Mouse (Mus musculus) midbrain, embryonic 12.5 days (tissue): ENCODE data around the gene Casp6. TPM values are rescaled to one million over a fixed set of nuclear protein-coding genes. Genes with fewer than 3 reads are reported as not detected.
A peak's percentile ranks its signal among the peaks of the same experiment; 100 is the strongest.

Source experiments
- ATAC-seq: fragments of 200-750 bp; cut with Nextera tagmentation; 2 replicates; pipeline ENCODE4 v1.8.0; 2017; ENCODE audit warnings: low read depth, moderate TSS enrichment, moderate library complexity; ENCODE audit not compliant: low FRiP score
- H3K27ac ChIP-seq: fragments of 300-500 bp; sonication (generic); replicated peaks from 2 replicates; pipeline ENCODE4 v1.5.1; 2016; ENCODE audit warnings: mild to moderate bottlenecking
- H3K27me3 ChIP-seq: fragments of 300-500 bp; sonication (generic); 2 replicates; pipeline ENCODE4 v1.6.1; 2016; ENCODE audit warnings: mild to moderate bottlenecking
- H3K36me3 ChIP-seq: fragments of 300-500 bp; sonication (generic); 2 replicates; pipeline ENCODE4 v1.6.1; 2016
- H3K4me1 ChIP-seq: fragments of 300-500 bp; sonication (generic); 2 replicates; pipeline ENCODE4 v1.6.1; 2016
- H3K4me2 ChIP-seq: fragments of 300-500 bp; sonication (generic); replicated peaks from 2 replicates; pipeline ENCODE4 v1.6.1; 2016; ENCODE audit warnings: mild to moderate bottlenecking, moderate library complexity
- H3K4me3 ChIP-seq: fragments of 300-500 bp; sonication (generic); 2 replicates; pipeline ENCODE4 v1.5.1; 2016; ENCODE audit warnings: mild to moderate bottlenecking
- H3K9ac ChIP-seq: fragments of 300-500 bp; sonication (generic); replicated peaks from 2 replicates; pipeline ENCODE4 v1.6.1; 2016; ENCODE audit warnings: mild to moderate bottlenecking, moderate library complexity
- H3K9me3 ChIP-seq: fragments of 300-500 bp; sonication (generic); 2 replicates; pipeline ENCODE4 v1.6.1; 2016; ENCODE audit warnings: mild to moderate bottlenecking
- WGBS: fragments of 180-500 bp; shearing (Covaris S2); methylation state at CpG from one replicate; pipeline ENCODE4 v1.1.7; 2016; 5-methylcytosine and 5-hydroxymethylcytosine counted together
- polyA plus RNA-seq: library from polyadenylated mRNA; unstranded; fragments of >200 nt; fragmentation: Nextera tagmentation; extraction: Ambion mirVana; gene quantifications from 2 replicates; pipeline ENCODE4 v1.2.1, GENCODE M21; 2016

Casp6 gene
- polyA plus RNA-seq, 1 experiment from 2014 or later = 56.3 TPM

DNA sequence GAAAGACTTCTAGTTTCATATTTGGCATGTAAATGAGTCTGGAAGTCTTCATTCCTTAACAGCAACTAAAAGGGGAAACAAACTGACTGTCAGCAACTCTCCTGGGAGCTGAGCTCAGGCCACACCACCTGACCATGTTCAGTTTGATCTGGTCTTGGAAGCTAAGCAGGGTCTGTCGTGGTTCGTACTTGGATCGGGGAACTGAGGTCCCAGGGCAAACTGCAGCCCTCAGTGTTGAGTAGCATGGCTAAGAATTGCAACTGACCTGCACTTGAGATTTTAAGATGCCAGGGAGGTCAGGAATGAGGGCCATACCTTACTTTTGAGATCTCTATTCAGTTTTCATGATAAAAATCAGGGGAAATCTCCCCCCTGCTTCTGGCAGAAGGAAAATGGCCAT is 24.6 kb downstream of the Casp6 start:
- Histone ChIP-seq H3K27me3 (no peaks in the 10 kb centered on the region), H3K27ac (no peak overlapping the region), H3K4me2 (no peak overlapping the region), H3K9me3 (peaks cover 3% of the 10 kb centered on the region; the same call in 1 of the 2 replicates), H3K4me1 (no peaks in the 10 kb centered on the region), H3K36me3 (no peaks in the 10 kb centered on the region), H3K4me3 (no peak overlapping the region), H3K9ac (no peak overlapping the region)
- WGBS = 86% methylated on average over 3 of the region's 3 CpGs
- no peak for ATAC-seq

DNA sequence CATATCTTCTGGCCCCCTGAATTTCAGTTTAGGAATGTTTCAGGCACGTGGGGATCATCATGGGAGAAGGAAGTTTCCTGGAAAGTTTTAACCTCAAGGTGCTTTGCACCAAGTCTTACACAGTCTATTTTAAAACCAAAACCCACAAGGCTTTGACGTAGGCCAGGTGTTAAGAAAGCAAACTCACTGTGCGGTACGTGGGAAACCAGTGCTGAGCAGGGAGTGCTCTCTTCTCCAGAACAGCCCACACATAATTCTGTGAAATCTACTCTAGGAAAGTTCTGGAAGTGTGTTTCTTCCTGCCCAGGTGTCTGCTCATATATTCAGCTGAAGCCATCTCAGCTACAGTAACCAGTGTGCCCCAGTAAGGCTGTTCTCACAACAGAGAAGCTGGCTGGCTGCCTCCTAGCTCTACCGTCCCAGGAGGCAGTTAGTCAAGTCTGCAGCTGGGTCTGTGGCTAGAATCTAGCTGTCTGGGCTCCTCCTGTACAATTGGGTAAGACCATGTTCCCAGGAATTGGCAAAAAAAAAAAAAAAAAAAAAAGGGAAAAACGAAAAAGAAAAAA is 29.1 kb downstream of the Casp6 start:
- Histone ChIP-seq H3K4me3 (no peak overlapping the region), H3K36me3 (no peaks in the 10 kb centered on the region), H3K9me3 (no peaks in the 10 kb centered on the region), H3K4me1 (no peaks in the 10 kb centered on the region), H3K4me2 (no peak overlapping the region), H3K27me3 (no peaks in the 10 kb centered on the region), H3K9ac (no peak overlapping the region), H3K27ac (no peak overlapping the region)
- no peak for ATAC-seq
- 77% methylated on average over 6 of the region's 6 CpGs for WGBS

DNA sequence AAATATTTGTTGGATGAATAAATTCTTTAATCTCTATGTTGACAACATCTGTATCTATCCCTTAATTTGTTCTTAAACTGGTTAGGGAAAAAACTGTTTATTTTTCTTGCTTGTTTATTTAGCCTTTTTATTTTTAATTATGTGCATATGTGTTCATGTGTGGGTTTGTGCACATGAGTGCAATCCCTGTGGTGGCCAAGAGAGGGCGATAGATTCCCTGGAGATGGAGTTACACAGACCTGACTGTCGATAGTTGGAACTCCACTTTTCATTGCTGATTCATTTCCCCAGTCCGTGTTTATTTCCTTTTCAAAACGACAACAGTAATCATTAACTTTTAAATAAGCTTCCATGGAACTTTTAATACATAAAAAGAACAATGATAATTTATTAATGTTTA is 31.2 kb downstream of the Casp6 start:
- no peak overlapping the region for H3K9ac ChIP-seq
- no peaks in the 10 kb centered on the region for H3K9me3 ChIP-seq
- H3K4me2 ChIP-seq = no peak overlapping the region
- no peak overlapping the region for H3K27ac ChIP-seq
- ATAC-seq = no peak
- no peak overlapping the region for H3K4me3 ChIP-seq
- no peaks in the 10 kb centered on the region for H3K36me3 ChIP-seq
- no peaks in the 10 kb centered on the region for H3K27me3 ChIP-seq
- 50% methylated on average over 4 of the region's 4 CpGs for WGBS
- H3K4me1 ChIP-seq = peaks cover 3% of the 10 kb centered on the region; the same call in 1 of the 2 replicates

DNA sequence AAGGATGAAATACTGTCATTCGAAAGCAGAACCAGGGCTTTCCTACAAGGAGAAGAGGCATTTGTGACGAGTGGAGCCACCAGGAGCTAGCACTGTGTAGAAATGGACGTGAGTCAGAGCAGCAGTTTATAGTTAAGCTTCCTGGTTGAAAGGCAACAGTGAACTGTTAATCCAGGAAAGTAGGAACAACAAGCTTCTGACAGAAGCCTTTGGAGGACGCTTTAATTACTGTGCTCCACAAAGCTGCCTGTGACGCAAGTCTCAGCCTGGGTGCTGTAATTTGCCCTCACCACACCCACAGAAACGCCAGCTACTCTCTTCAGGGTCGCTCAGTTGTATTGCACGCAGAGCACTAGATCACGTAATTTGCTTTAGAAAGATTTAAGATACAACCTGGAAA is 35.3 kb downstream of the Casp6 start:
- Histone ChIP-seq H3K9me3 (no peaks in the 10 kb centered on the region), H3K27me3 (no peaks in the 10 kb centered on the region), H3K36me3 (no peaks in the 10 kb centered on the region), H3K9ac (no peak overlapping the region), H3K4me2 (no peak overlapping the region), H3K27ac (no peak overlapping the region), H3K4me1 (peaks cover 3% of the 10 kb centered on the region; the same call in 1 of the 2 replicates), H3K4me3 (no peak overlapping the region)
- 54% methylated on average over 9 of the region's 9 CpGs for WGBS
- ATAC-seq = no peak

DNA sequence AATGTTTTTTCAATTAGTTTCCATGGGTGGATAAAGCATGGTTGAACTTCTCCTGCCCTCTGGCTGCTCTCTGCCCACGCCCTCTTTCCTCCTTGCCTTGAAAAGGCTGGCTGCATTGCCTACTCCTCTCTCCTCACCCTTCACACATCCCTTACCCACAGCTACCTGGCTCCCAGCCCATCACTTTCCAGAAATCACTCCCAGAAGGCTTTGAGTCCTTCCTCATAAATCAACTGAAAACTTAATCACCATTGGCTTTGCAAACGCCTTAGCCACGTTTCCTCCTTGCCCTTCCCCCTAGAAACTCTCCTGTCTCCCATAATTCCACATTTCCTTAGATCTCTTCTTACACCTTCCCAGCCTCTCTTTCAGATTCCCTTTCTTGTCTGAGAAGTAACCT is 36.6 kb downstream of the Casp6 start:
- 67% methylated on average over 3 of the region's 3 CpGs for WGBS
- Histone ChIP-seq H3K36me3 (no peaks in the 10 kb centered on the region), H3K4me2 (no peak overlapping the region), H3K9me3 (no peaks in the 10 kb centered on the region), H3K27ac (no peak overlapping the region), H3K4me3 (no peak overlapping the region), H3K9ac (no peak overlapping the region), H3K27me3 (no peaks in the 10 kb centered on the region), H3K4me1 (peaks cover 3% of the 10 kb centered on the region; the same call in 1 of the 2 replicates)
- no peak for ATAC-seq

DNA sequence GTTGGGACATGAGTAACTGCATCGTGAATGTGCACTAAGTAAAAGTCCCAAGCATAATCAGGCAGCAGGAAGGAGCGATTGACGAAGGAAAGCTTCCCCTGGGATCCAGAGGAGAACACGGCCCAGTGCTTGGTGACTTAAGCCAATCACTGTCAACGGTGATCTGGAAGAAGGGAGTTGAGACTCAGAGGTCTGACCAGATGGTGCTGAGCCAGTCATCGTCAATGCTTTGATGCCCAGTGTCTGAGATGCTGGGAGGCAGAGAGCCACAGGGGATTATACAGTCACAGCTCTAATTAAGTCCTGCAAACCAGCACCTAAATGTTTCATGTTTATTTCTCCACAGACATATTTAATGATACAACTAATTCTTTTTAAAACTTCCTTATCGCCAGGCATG is 37.8 kb downstream of the Casp6 start:
- H3K4me2 ChIP-seq = no peak overlapping the region
- H3K36me3 ChIP-seq = no peaks in the 10 kb centered on the region
- no peaks in the 10 kb centered on the region for H3K27me3 ChIP-seq
- WGBS = 57% methylated on average over 7 of the region's 7 CpGs
- H3K9me3 ChIP-seq = no peaks in the 10 kb centered on the region
- H3K4me3 ChIP-seq = no peak overlapping the region
- peak; percentile 62; the same call in 1 of the 2 replicates for ATAC-seq
- H3K4me1 ChIP-seq = peaks cover 3% of the 10 kb centered on the region; the same call in 1 of the 2 replicates
- no peak overlapping the region for H3K9ac ChIP-seq
- H3K27ac ChIP-seq = no peak overlapping the region

DNA sequence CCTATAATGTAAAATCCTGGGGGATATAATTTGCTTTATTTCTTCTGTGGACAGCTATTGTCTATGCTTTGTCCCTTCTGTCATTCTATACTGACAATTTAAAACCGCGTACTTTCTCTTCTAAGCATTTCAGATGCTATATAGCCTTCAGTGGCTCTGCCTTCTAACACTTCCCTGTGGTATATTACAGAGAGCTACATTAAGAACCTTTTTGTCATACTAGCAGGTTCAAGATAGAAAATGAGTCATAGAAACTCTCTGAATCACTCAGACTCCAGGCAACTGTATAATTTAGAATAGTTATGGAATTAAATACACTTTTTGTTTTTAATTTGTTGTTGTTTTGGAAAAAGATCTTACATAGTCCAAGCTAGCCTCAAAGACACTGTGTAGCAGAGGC is 39.6 kb downstream of the Casp6 start:
- ATAC-seq = no peak
- H3K4me3 ChIP-seq = no peak overlapping the region
- H3K4me2 ChIP-seq = no peak overlapping the region
- H3K36me3 ChIP-seq = no peaks in the 10 kb centered on the region
- no peaks in the 10 kb centered on the region for H3K9me3 ChIP-seq
- H3K27me3 ChIP-seq = no peaks in the 10 kb centered on the region
- H3K9ac ChIP-seq = no peak overlapping the region
- no peak overlapping the region for H3K27ac ChIP-seq
- 95% methylated on average over 2 of the region's 2 CpGs for WGBS
- H3K4me1 ChIP-seq = peaks cover 3% of the 10 kb centered on the region; the same call in 1 of the 2 replicates

DNA sequence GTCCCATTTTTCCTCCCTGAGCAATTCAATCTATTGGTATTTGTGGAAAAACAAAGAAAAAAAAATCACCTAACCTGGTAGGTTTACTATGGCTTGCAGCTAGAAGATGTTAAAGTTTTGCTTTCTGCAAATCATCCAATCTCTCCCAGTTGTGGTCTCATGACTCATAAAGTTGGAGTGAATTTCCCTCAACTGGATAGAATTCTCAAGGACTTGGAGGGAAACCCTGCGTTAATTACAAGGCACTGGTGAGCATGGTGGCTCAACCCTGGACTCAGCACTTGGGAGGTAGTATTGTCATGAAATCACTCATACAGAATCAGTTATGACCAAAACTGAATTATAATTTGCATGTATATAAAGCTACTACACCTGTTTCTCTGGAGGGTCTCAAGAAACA is 40.1 kb downstream of the Casp6 start:
- Histone ChIP-seq H3K36me3 (no peaks in the 10 kb centered on the region), H3K4me2 (no peak overlapping the region), H3K27me3 (no peaks in the 10 kb centered on the region), H3K4me3 (no peak overlapping the region), H3K9ac (no peak overlapping the region), H3K4me1 (peaks cover 3% of the 10 kb centered on the region; the same call in 1 of the 2 replicates), H3K9me3 (no peaks in the 10 kb centered on the region), H3K27ac (no peak overlapping the region)
- WGBS = 90% methylated on average over 1 of the region's 1 CpGs
- no peak for ATAC-seq

DNA sequence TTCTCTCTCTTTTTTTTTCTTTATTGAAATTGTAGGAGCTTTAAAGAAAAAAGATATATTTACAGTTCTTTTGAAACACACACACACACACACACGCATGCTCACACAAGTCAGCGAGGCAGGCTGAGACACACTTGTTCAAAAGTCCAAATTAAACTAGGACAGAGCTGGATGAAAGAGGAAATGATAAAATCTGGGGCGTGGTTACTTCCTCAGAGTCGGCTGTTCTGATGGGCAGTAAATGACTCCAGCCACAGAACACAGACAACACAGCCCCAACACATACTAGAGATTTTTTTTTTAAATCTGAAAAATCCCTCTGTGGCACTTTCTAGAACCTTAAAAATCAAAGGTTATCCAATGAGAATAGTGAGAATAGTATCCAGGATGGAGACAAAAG is 42.6 kb downstream of the Casp6 start:
- 86% methylated on average over 4 of the region's 4 CpGs for WGBS
- Histone ChIP-seq H3K4me3 (no peak overlapping the region), H3K36me3 (no peaks in the 10 kb centered on the region), H3K9me3 (no peaks in the 10 kb centered on the region), H3K4me1 (no peaks in the 10 kb centered on the region), H3K9ac (no peak overlapping the region), H3K4me2 (no peak overlapping the region), H3K27ac (no peak overlapping the region), H3K27me3 (no peaks in the 10 kb centered on the region)
- no peak for ATAC-seq

DNA sequence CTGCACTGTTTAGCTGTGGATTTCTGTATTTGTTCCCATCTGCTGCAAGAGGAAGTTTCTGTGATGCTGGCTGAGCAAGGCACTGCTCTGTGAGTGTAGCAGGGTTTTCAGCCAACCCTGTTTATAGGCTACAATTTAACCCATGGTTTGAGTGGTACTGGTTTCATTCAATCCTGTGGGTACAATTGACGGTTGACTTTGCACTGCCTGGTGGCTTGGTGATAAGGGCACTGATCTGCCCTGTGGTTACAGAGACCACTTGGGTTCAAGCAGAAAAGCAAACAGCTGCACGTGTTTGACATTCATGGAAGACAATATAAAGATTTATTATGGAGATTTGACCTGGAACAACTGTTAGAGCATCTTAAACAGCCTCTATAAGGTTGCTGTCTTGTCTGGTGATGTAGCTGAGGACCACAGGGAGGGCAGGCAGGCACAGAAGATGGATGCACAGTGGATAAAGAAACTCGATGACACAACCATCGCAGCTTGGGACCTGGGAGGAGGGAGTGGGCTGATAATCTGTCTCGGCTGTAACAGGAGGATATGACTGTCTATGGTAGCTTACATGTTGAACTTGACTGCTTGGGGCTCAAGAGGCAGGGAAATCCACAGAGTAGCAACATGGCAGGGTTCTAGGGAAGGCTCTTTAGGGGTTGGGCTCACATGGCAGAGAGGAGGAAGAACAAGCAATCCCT is 45.1 kb downstream of the Casp6 start:
- Histone ChIP-seq H3K4me2 (no peak overlapping the region), H3K9me3 (no peaks in the 10 kb centered on the region), H3K4me1 (no peaks in the 10 kb centered on the region), H3K9ac (no peak overlapping the region), H3K27ac (no peak overlapping the region), H3K27me3 (no peaks in the 10 kb centered on the region), H3K36me3 (no peaks in the 10 kb centered on the region), H3K4me3 (no peak overlapping the region)
- ATAC-seq = no peak
- WGBS = 78% methylated on average over 5 of the region's 5 CpGs

DNA sequence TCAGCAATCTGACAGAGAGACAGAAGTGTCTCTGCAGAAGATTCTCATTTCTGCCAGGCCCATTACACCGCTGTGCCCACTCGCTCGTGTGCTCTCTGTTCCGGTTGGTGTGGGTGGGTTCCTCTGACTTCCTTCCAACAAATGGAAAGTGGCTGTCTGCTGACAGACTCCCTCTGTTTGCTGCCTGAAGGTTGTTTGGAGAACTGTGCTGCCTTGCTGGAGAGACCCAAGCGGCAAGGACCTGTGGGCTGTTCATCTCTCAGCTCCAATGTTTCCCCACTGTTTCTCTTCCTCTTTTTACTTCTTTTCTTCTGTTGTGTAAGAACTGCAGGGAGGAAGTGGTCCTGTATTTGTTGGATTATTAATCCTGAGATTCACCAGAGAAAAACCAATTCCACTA is 47.1 kb downstream of the Casp6 start:
- no peaks in the 10 kb centered on the region for H3K9me3 ChIP-seq
- H3K4me2 ChIP-seq = no peak overlapping the region
- no peaks in the 10 kb centered on the region for H3K4me1 ChIP-seq
- H3K27ac ChIP-seq = no peak overlapping the region
- no peak overlapping the region for H3K4me3 ChIP-seq
- WGBS = 92% methylated on average over 5 of the region's 5 CpGs
- H3K27me3 ChIP-seq = no peaks in the 10 kb centered on the region
- no peak overlapping the region for H3K9ac ChIP-seq
- no peaks in the 10 kb centered on the region for H3K36me3 ChIP-seq
- no peak for ATAC-seq

DNA sequence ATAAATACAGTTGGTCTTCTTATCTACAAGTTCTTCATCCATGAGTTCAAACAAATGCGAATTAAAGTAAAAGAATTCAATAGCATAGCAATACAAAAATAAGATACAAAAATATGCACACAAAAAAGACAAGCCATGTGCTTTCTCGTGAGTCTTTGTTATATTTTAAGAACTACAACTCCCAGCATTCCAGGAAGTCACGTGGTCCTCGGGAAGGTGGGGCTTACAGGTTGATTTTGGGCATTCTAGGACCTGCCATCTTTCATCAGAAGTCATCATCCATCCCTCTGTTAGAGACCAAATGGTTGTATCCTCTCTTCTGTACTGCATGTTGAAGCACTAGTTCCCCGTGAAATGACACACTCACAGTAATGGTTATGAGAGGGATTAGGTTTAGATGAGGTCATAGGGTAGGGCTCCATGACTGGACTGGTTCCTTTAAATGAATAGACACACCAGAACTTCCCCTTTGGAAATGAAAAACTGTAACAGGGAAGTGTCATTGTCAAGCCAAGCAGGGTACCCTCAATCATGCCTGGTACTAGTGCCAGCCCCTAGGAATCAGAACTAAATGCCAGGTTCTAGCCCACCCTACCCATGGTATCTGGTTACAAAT is 48.0 kb downstream of the Casp6 start:
- no peak for ATAC-seq

More for the DNA sequence above, 48.0 kb downstream of the Casp6 start:
- Histone ChIP-seq H3K27ac (no peak overlapping the region), H3K9ac (no peak overlapping the region), H3K9me3 (no peaks in the 10 kb centered on the region), H3K4me1 (no peaks in the 10 kb centered on the region), H3K36me3 (no peaks in the 10 kb centered on the region), H3K4me2 (no peak overlapping the region), H3K4me3 (no peak overlapping the region), H3K27me3 (no peaks in the 10 kb centered on the region)
- 86% methylated on average over 5 of the region's 5 CpGs for WGBS
